ENCODE assay signal across 15 mouse cellular contexts in genomic region chr8:108222091-108222490, GRCm38 (mm10).
A peak's percentile ranks its signal among the peaks of the same experiment; 100 is the strongest.
DNase-seq lines count a peak whose midpoint lies in the region.
"Had no signal": no experiment of that assay in that cellular context is flagged by ENCODE, and none has a peak within 500 bp of the region (broad histone marks: within the 10 kb centered on the region; RNA-seq: fewer than 3 reads in every experiment).

No protein-coding gene starts in this region.

- peak; percentile 37 for DNase-seq in heart, adult 11 months
- no peak for DNase-seq in heart, postnatal 4 days
- DNase-seq in ES-CJ7 (ENCODE audit: low read depth, low spot score), result peak; percentile 67
- DNase-seq in ZHBTc4 (ENCODE audit: low read depth, low spot score), result peak; percentile 65
- no peak for DNase-seq in adrenal gland, adult (ENCODE audit: inconsistent age in 2 of 2, low spot score in 1 of 2)
- DNase-seq: adrenal gland, adult 8-10 months; adrenal gland, postnatal 14 days; adrenal gland, postnatal 36 days; B cell, adult 2 months; cerebellum, adult 11-12 months; cerebellum, adult 2 months; cerebellum, adult 9-10 months; cerebellum, postnatal 10 days; cerebellum, postnatal 25 days; forebrain, postnatal 0 days had no signal

Comparison
In these comparisons a context has a peak if more than half of its experiments do, and no peak if none do; other contexts are left out.
1. DNase-seq: peak in heart, adult 11 months (single experiment), ES-CJ7 (single experiment) and ZHBTc4 (single experiment); none in heart, postnatal 4 days (single experiment) and adrenal gland, adult (0 of 2).